Mouse (Mus musculus) MEL (cell line): Measurements from ENCODE around the gene Ccdc122. TPM values are rescaled to one million over a fixed set of nuclear protein-coding genes. Genes with fewer than 3 reads are reported as not detected.
"Not testable (repeated sequence)": the region's sequence is repeated elsewhere in the genome, so short reads cannot be mapped to it uniquely, and the experiment has no call there.

ENCODE experiments used
- DNase-seq: peaks from one replicate; pipeline ENCODE4 v3.0.0; 2011; ENCODE audit warnings: low read depth, low spot score
- H3K27ac ChIP-seq: 2 replicates; pipeline ENCODE4 v1.5.1; 2012; ENCODE audit warnings: low read depth, mild to moderate bottlenecking, control low read depth, low read length, moderate library complexity; ENCODE audit not compliant: control insufficient read depth
- H3K27me3 ChIP-seq, 2 experiments: fragments of 150-350 bp in 1 of 2; sonication (generic) in 1 of 2; 2 replicates each; pipeline ENCODE4 v1.6.1; 2012; ENCODE audit warnings: low read length in 2 of 2, mild to moderate bottlenecking in 2 of 2, improper control_type of control experiment in 1 of 2, moderate library complexity in 1 of 2; ENCODE audit not compliant: insufficient read depth in 2 of 2, control insufficient read depth in 1 of 2
- H3K36me3 ChIP-seq, 2 experiments: 2 replicates each; pipeline ENCODE4 v1.6.1; 2012 to 2014; ENCODE audit warnings: low read length in 2 of 2, improper control_type of control experiment in 1 of 2, inconsistent platforms in 1 of 2, mild to moderate bottlenecking in 1 of 2; ENCODE audit not compliant: insufficient read depth in 2 of 2, control insufficient read depth in 1 of 2
- H3K4me1 ChIP-seq, 2 experiments: fragments of 150-350 bp in 1 of 2; sonication (generic) in 1 of 2; 2 replicates each; pipeline ENCODE4 v1.6.1; 2012; ENCODE audit warnings: low read length in 2 of 2, improper control_type of control experiment in 1 of 2, mild to moderate bottlenecking in 1 of 2; ENCODE audit not compliant: insufficient read depth in 2 of 2, control insufficient read depth in 1 of 2
- H3K4me3 ChIP-seq, 2 experiments: fragments of 150-350 bp in 1 of 2; sonication (generic) in 1 of 2; 2 replicates each; pipeline ENCODE4 v1.5.1; 2012; ENCODE audit warnings: low read depth in 2 of 2, low read length in 2 of 2, mild to moderate bottlenecking in 2 of 2, moderate library complexity in 2 of 2, control low read depth in 1 of 2, improper control_type of control experiment in 1 of 2; ENCODE audit not compliant: control insufficient read depth in 1 of 2, insufficient read depth in 1 of 2
- H3K79me2 ChIP-seq: 2 replicates; pipeline ENCODE4 v1.6.1; 2012; ENCODE audit warnings: mild to moderate bottlenecking, low read length, moderate library complexity; ENCODE audit not compliant: control insufficient read depth, poor library complexity, insufficient read depth
- H3K9ac ChIP-seq: 2 replicates; pipeline ENCODE4 v1.6.1; 2012; ENCODE audit warnings: low read depth, mild to moderate bottlenecking, control low read depth, low read length, moderate library complexity; ENCODE audit not compliant: control insufficient read depth, poor library complexity, severe bottlenecking
- H3K9me3 ChIP-seq: fragments of 150-350 bp; sonication (generic); replicated peaks from 2 replicates; pipeline ENCODE4 v1.6.1; 2012; ENCODE audit warnings: mild to moderate bottlenecking, low read length, improper control_type of control experiment, moderate library complexity; ENCODE audit not compliant: insufficient read depth
- BHLHE40 ChIP-seq: IDR thresholded peaks from 2 replicates; pipeline ENCODE4 v1.6.1; 2012; ENCODE audit warnings: low read depth, mild to moderate bottlenecking, inconsistent platforms, low read length, improper control_type of control experiment, borderline replicate concordance
- CHD1 ChIP-seq: IDR thresholded peaks from 2 replicates; pipeline ENCODE4 v1.6.1; 2012; ENCODE audit warnings: low read depth, mild to moderate bottlenecking, inconsistent platforms, low read length, improper control_type of control experiment
- CTCF ChIP-seq, 3 experiments: IDR thresholded peaks in 2 of 3; conservative IDR thresholded peaks in 1 of 3; 2 replicates each; pipeline ENCODE4 v1.5.1; 2011 to 2012; ENCODE audit warnings: low read length in 3 of 3, low read depth in 2 of 3, mild to moderate bottlenecking in 2 of 3, improper control_type of control experiment in 1 of 3, inconsistent platforms in 1 of 3, mixed read lengths in 1 of 3, moderate library complexity in 1 of 3; ENCODE audit not compliant: control insufficient read depth in 1 of 3, insufficient read depth in 1 of 3, poor library complexity in 1 of 3, severe bottlenecking in 1 of 3
- E2F4 ChIP-seq: IDR thresholded peaks from 2 replicates; pipeline ENCODE4 v1.6.1; 2011; ENCODE audit warnings: low read depth, low read length, improper control_type of control experiment, borderline replicate concordance
- ELF1 ChIP-seq: IDR thresholded peaks from 2 replicates; pipeline ENCODE4 v1.6.1; 2014; ENCODE audit warnings: low read depth, mild to moderate bottlenecking, inconsistent platforms, low read length, improper control_type of control experiment, moderate library complexity
- EP300 ChIP-seq, 2 experiments: IDR thresholded peaks; 2 replicates each; pipeline ENCODE4 v1.6.1; 2011; ENCODE audit warnings: improper control_type of control experiment in 2 of 2, low read length in 2 of 2, low read depth in 1 of 2, mild to moderate bottlenecking in 1 of 2
- GABPA ChIP-seq: IDR thresholded peaks from 2 replicates; pipeline ENCODE4 v1.6.1; 2012; ENCODE audit warnings: low read depth, mild to moderate bottlenecking, inconsistent platforms, low read length, improper control_type of control experiment, moderate library complexity
- GATA1 ChIP-seq: IDR thresholded peaks from 2 replicates; pipeline ENCODE4 v1.6.1; 2011; ENCODE audit warnings: low read depth, low read length, improper control_type of control experiment
- JUND ChIP-seq: IDR thresholded peaks from 2 replicates; pipeline ENCODE4 v1.6.1; 2011; ENCODE audit warnings: low read depth, mild to moderate bottlenecking, improper control_type of control experiment, low read length
- KAT2A ChIP-seq: conservative IDR thresholded peaks from 2 replicates; pipeline ENCODE4 v1.6.1; 2012; ENCODE audit warnings: low read depth, low read length, improper control_type of control experiment, inconsistent platforms
- MAFK ChIP-seq: IDR thresholded peaks from 2 replicates; pipeline ENCODE4 v1.6.1; 2011; ENCODE audit warnings: low read depth, mild to moderate bottlenecking, low read length, improper control_type of control experiment, borderline replicate concordance
- MAX ChIP-seq: IDR thresholded peaks from 2 replicates; pipeline ENCODE4 v1.6.1; 2011; ENCODE audit warnings: low read length, improper control_type of control experiment
- MEF2A ChIP-seq: IDR thresholded peaks from 2 replicates; pipeline ENCODE4 v1.6.1; 2014; ENCODE audit warnings: low read depth, mild to moderate bottlenecking, inconsistent platforms, low read length, improper control_type of control experiment; ENCODE audit not compliant: poor library complexity, insufficient replicate concordance, severe bottlenecking; ENCODE audit errors: extremely low read depth
- MYB ChIP-seq: IDR thresholded peaks from 2 replicates; pipeline ENCODE4 v1.6.1; 2011; ENCODE audit warnings: mild to moderate bottlenecking, low read depth, low read length, improper control_type of control experiment
- NELFE ChIP-seq: IDR thresholded peaks from 2 replicates; pipeline ENCODE4 v1.6.1; 2011; ENCODE audit warnings: low read depth, low read length, improper control_type of control experiment
- NRF1 ChIP-seq: IDR thresholded peaks from 2 replicates; pipeline ENCODE4 v1.6.1; 2014; ENCODE audit warnings: low read depth, mild to moderate bottlenecking, inconsistent platforms, low read length, improper control_type of control experiment, moderate library complexity; ENCODE audit not compliant: poor library complexity, insufficient read depth, severe bottlenecking
- UBTF ChIP-seq: IDR thresholded peaks from 2 replicates; pipeline ENCODE4 v1.6.1; 2012; ENCODE audit warnings: low read depth, mild to moderate bottlenecking, inconsistent platforms, low read length, improper control_type of control experiment, moderate library complexity, borderline replicate concordance; ENCODE audit not compliant: insufficient read depth
- USF2 ChIP-seq, 2 experiments: IDR thresholded peaks; 2 replicates each; pipeline ENCODE4 v1.6.1; 2011 to 2012; ENCODE audit warnings: improper control_type of control experiment in 2 of 2, low read length in 2 of 2, borderline replicate concordance in 1 of 2, inconsistent platforms in 1 of 2, low read depth in 1 of 2, mild to moderate bottlenecking in 1 of 2; ENCODE audit not compliant: insufficient read depth in 1 of 2
- ZC3H11A ChIP-seq: IDR thresholded peaks from 2 replicates; pipeline ENCODE4 v1.6.1; 2012; ENCODE audit warnings: low read depth, mild to moderate bottlenecking, inconsistent platforms, low read length, improper control_type of control experiment
- ZNF384 ChIP-seq: IDR thresholded peaks from 2 replicates; pipeline ENCODE4 v1.6.1; 2012; ENCODE audit warnings: low read depth, mild to moderate bottlenecking, inconsistent platforms, low read length, improper control_type of control experiment
- polyA plus RNA-seq, 2 experiments: library from polyadenylated mRNA; stranded (reverse) in 1 of 2; unstranded in 1 of 2; fragments of >175 nt in 1 of 2; fragments of >200 nt in 1 of 2; gene quantifications; 2 replicates each; pipeline versions ENCODE4 v1.2.1 to v1.2.4; 2012; ENCODE audit warnings: low replicate concordance in 2 of 2, low read depth in 1 of 2; ENCODE audit not compliant: insufficient read length in 2 of 2, insufficient read depth in 1 of 2, missing spikeins in 1 of 2
- total RNA-seq: library from RNA; depleted of rRNA; stranded (reverse); fragments of 300-350 nt; gene quantifications from 2 replicates; pipeline ENCODE4 v1.2.3, GENCODE M21; 2012

Gene Ccdc122
- total and polyA plus RNA-seq, 3 experiments: not detected

DNA sequence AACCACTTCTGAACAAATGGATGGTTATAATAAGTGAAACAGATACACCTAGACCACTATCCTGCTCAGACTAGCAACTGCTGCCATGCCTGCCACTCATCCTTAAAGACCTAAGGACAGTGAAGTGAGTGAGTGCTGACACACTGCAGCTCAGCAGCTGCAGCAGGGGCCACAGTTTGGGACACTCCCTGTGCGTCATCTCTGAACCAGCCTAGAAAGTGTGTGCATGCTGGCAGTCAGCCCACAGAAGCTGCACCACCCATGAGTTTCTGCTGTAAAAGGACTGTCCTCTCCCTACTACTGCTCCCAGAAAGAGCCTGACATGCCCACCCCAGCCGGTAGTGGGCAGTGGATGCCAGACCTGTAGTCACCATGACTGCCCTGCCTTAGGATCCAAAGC, 63.7 kb downstream of the Ccdc122 start:
- DNase-seq: no peak
- Histone ChIP-seq H3K9me3 (no peaks in the 10 kb centered on the region), H3K4me3 (no peak overlapping the region), H3K27me3 (no peaks in the 10 kb centered on the region), H3K4me1 (no peaks in the 10 kb centered on the region), H3K27ac (no peak overlapping the region), H3K9ac (no peak overlapping the region), H3K36me3 (no peaks in the 10 kb centered on the region), H3K79me2 (no peaks in the 10 kb centered on the region)
- TF ChIP-seq UBTF (no peak), E2F4 (no peak), ELF1 (no peak), MAFK (no peak), MAX (no peak), MYB (no peak)

DNA sequence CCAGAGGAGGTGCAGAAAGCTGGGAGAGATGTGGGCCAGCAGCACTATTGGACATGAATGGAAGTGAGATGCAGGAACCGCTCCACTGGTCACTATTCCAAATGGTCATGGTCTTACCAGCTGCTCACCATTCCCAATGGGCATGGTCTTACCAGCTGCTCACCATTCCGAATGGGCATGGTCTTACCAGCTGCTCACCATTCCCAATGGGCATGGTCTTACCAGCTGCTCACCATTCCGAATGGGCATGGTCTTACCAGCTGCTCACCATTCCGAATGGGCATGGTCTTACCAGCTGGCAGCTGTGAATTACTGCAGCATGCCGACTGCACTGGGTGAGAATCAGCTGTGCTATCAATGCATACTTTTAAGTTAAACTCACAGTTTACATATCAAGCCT, 74.0 kb downstream of the Ccdc122 start:
- DNase-seq, H3K79me2 ChIP-seq, H3K27me3 ChIP-seq: not testable (repeated sequence)

DNA sequence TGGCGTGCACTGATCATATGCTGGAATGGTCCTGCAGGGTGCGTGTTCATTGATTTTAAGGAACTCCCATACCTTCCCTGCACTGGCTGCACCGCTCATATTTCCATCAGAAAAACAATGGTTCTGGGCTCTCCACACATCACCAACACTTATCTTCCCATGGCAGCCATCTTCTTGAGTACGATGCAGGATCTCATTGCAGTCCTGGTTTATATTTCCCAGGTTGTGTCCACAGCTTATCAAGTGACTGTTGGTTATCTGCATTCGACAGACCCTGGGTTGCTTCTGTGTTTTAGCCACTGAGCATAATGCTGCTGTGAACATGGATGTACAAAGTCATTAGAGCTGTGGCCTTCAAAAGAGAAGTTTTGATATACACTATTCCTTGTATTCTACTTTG, 94.0 kb downstream of the Ccdc122 start:
- Histone ChIP-seq H3K4me1 (no peaks in the 10 kb centered on the region), H3K9ac (no peak overlapping the region), H3K9me3 (no peaks in the 10 kb centered on the region), H3K36me3 (no peaks in the 10 kb centered on the region), H3K79me2 (no peaks in the 10 kb centered on the region), H3K27me3 (no peaks in the 10 kb centered on the region), H3K4me3 (no peak overlapping the region), H3K27ac (no peak overlapping the region)
- TF ChIP-seq GATA1 (no peak), UBTF (no peak), NRF1 (no peak), BHLHE40 (no peak), MEF2A (no peak), USF2 (IDR thresholded peaks at IDR 0.05; ENCODE audit: borderline replicate concordance in 1 of 2, insufficient read depth in 1 of 2, low read depth in 1 of 2, low read length in 2 of 2) (no peak), ELF1 (no peak), JUND (no peak), NELFE (no peak), KAT2A (no peak), MAX (no peak), ZNF384 (no peak), EP300 (IDR thresholded peaks at IDR 0.05; ENCODE audit: low read depth in 1 of 2, low read length in 2 of 2) (no peak), GABPA (no peak), CTCF (IDR thresholded peaks at IDR 0.05 in 2 of 3, conservative IDR thresholded peaks at IDR 0.05 in 1 of 3; ENCODE audit: control insufficient read depth in 1 of 3, insufficient read depth in 1 of 3, low read depth in 2 of 3, low read length in 3 of 3, poor library complexity in 1 of 3, severe bottlenecking in 1 of 3) (no peak), ZC3H11A (no peak), CHD1 (no peak)
- DNase-seq: no peak

More for the DNA sequence above, 74.0 kb downstream of the Ccdc122 start:
- not testable (repeated sequence) for H3K9me3 ChIP-seq, H3K4me3 ChIP-seq, H3K36me3 ChIP-seq, H3K27ac ChIP-seq, H3K4me1 ChIP-seq, H3K9ac ChIP-seq
